Comparison of ENCODE assay signal across 27 mouse cellular contexts in the genomic region with DNA sequence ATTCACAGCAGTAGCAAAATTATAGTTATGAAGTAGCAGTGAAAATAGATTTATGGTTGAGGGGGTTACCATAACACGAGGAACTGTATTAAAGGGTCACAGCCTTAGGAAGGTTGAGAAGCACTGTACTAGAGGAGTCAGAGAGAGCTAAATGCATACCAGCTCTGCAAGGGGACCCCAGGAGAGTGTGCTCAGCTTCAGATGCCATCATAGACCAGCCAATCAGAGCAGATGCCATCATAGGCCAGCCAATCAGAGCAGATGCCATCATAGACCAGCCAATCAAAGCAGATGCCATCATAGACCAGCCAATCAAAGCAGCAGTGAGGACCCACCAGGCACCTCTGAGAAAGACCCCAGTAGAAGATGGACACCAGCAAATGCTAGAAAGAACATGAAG.
DNase-seq lines count a peak whose midpoint lies in the region; ATAC-seq and TF ChIP-seq lines count a peak whose summit lies in the region.
"Had no signal": no experiment of that assay in that cellular context is flagged by ENCODE, and none has a peak within 500 bp of the region (broad histone marks: within the 10 kb centered on the region; RNA-seq: fewer than 3 reads in every experiment).

No protein-coding gene starts in this region.

- WGBS in hindbrain, embryonic 13.5 days, result 84% methylated on average over 1 of the region's 1 CpGs
- WGBS in hindbrain, embryonic 11.5 days, result 93% methylated on average over 1 of the region's 1 CpGs
- WGBS in kidney, postnatal 0 days, result 35% methylated on average over 1 of the region's 1 CpGs
- 81% methylated on average over 1 of the region's 1 CpGs for WGBS in kidney, adult 2 months
- 71% methylated on average over 1 of the region's 1 CpGs for WGBS in neural tube, embryonic 13.5 days

- H3K9ac ChIP-seq in hindbrain, embryonic 13.5 days, result no peak overlapping the region
- no peak overlapping the region for H3K9ac ChIP-seq in hindbrain, embryonic 11.5 days (ENCODE audit: low read depth, low read length)
- no peak overlapping the region for H3K9ac ChIP-seq in kidney, postnatal 0 days (ENCODE audit: low read depth, low read length)
- H3K9ac ChIP-seq in neural tube, embryonic 13.5 days, result no peak overlapping the region
- H3K9ac ChIP-seq: embryonic facial prominence, embryonic 13.5 days; forebrain, embryonic 12.5 days; liver, embryonic 12.5 days; liver, postnatal 0 days had no signal

- no peak overlapping the region for H3K27ac ChIP-seq in hindbrain, embryonic 13.5 days
- no peak overlapping the region for H3K27ac ChIP-seq in hindbrain, embryonic 11.5 days (ENCODE audit: low read depth, low read length)
- H3K27ac ChIP-seq in kidney, postnatal 0 days, result peak overlapping the region; percentile 64
- H3K27ac ChIP-seq in kidney, adult 2 months (ENCODE audit: insufficient read depth, low read depth, low read length), result no peak overlapping the region
- H3K27ac ChIP-seq in neural tube, embryonic 13.5 days (replicated peaks), result no peak overlapping the region
- H3K27ac ChIP-seq: forebrain, embryonic 12.5 days; liver, embryonic 12.5 days had no signal

- no peaks in the 10 kb centered on the region for H3K27me3 ChIP-seq in hindbrain, embryonic 13.5 days
- H3K27me3 ChIP-seq in hindbrain, embryonic 11.5 days (ENCODE audit: control insufficient read depth, insufficient read depth, low read length), result no peaks in the 10 kb centered on the region
- no peaks in the 10 kb centered on the region for H3K27me3 ChIP-seq in kidney, postnatal 0 days (ENCODE audit: insufficient read depth, low read length)
- H3K27me3 ChIP-seq in kidney, adult 2 months (replicated peaks; ENCODE audit: control insufficient read depth, insufficient read depth, low read length), result no peaks in the 10 kb centered on the region
- H3K27me3 ChIP-seq in neural tube, embryonic 13.5 days, result no peaks in the 10 kb centered on the region
- H3K27me3 ChIP-seq: embryonic facial prominence, embryonic 13.5 days; forebrain, embryonic 12.5 days; liver, embryonic 12.5 days had no signal

- no peak for TF ChIP-seq CTCF in kidney, postnatal 0 days (IDR thresholded peaks at IDR 0.05; ENCODE audit: low read depth)
- no peak for TF ChIP-seq CTCF in kidney, adult 2 months (conservative IDR thresholded peaks at IDR 0.05; ENCODE audit: insufficient read depth, insufficient read length, low read depth, low read length)

- DNase-seq in hindbrain, embryonic 11.5 days (ENCODE audit: low spot score), result no peak
- DNase-seq in kidney, postnatal 0 days (ENCODE audit: low spot score), result no peak
- DNase-seq in kidney, adult 2 months, result no peak
- DNase-seq: adrenal gland, postnatal 25 days; B cell, adult 2 months; cerebellum, adult 11-12 months; cerebellum, adult 9-11 months; embryo, embryonic 11 days; gastrocnemius, postnatal 25 days; heart, adult 18-20 months; heart, postnatal 36 days; kidney, adult 11 months; kidney, postnatal 14 days; layer of hippocampus, postnatal 36 days; left cerebral cortex, postnatal 4 days; liver, postnatal 0 days; lung, postnatal 36 days; midbrain, embryonic 14.5 days; retina, postnatal 1 day; right cerebral cortex, postnatal 14 days had no signal

- H3K4me3 ChIP-seq in hindbrain, embryonic 13.5 days, result no peak overlapping the region
- H3K4me3 ChIP-seq in hindbrain, embryonic 11.5 days (ENCODE audit: low read depth, low read length), result no peak overlapping the region
- H3K4me3 ChIP-seq in kidney, postnatal 0 days (replicated peaks; ENCODE audit: low read depth, low read length), result no peak overlapping the region
- H3K4me3 ChIP-seq in kidney, adult 2 months (ENCODE audit: insufficient read depth, low read depth, low read length), result no peak overlapping the region
- H3K4me3 ChIP-seq in neural tube, embryonic 13.5 days, result no peak overlapping the region
- H3K4me3 ChIP-seq: embryonic facial prominence, embryonic 13.5 days; forebrain, embryonic 12.5 days; liver, embryonic 12.5 days had no signal

- no peaks in the 10 kb centered on the region for H3K36me3 ChIP-seq in hindbrain, embryonic 13.5 days
- no peaks in the 10 kb centered on the region for H3K36me3 ChIP-seq in hindbrain, embryonic 11.5 days (ENCODE audit: control insufficient read depth, insufficient read depth, low read length)
- H3K36me3 ChIP-seq in kidney, postnatal 0 days (ENCODE audit: insufficient read depth, low read length), result no peaks in the 10 kb centered on the region
- no peaks in the 10 kb centered on the region for H3K36me3 ChIP-seq in kidney, adult 2 months (ENCODE audit: control insufficient read depth, insufficient read depth, low read length)
- H3K36me3 ChIP-seq in neural tube, embryonic 13.5 days, result no peaks in the 10 kb centered on the region
- H3K36me3 ChIP-seq: embryonic facial prominence, embryonic 13.5 days; forebrain, embryonic 12.5 days; liver, embryonic 12.5 days had no signal

- H3K9me3 ChIP-seq in hindbrain, embryonic 13.5 days, result no peaks in the 10 kb centered on the region
- no peaks in the 10 kb centered on the region for H3K9me3 ChIP-seq in hindbrain, embryonic 11.5 days (ENCODE audit: control insufficient read depth, low read length)
- no peaks in the 10 kb centered on the region for H3K9me3 ChIP-seq in kidney, postnatal 0 days (replicated peaks; ENCODE audit: low read length)
- 0 out of 2 replicates have a peak, but pooled peaks cover 5% of the 10 kb centered on the region for H3K9me3 ChIP-seq in neural tube, embryonic 13.5 days
- H3K9me3 ChIP-seq: embryonic facial prominence, embryonic 13.5 days; forebrain, embryonic 12.5 days; liver, embryonic 12.5 days had no signal

- 0 out of 2 replicates have a peak, but pooled peaks have one; percentile 12 for ATAC-seq in hindbrain, embryonic 13.5 days (ENCODE audit: low FRiP score)
- ATAC-seq in hindbrain, embryonic 11.5 days (ENCODE audit: low FRiP score), result no peak
- ATAC-seq in kidney, postnatal 0 days (replicated peaks; ENCODE audit: low FRiP score, low read depth), result no peak
- peak; percentile 60 for ATAC-seq in neural tube, embryonic 13.5 days (ENCODE audit: low read depth)
- no peak for ATAC-seq in megakaryocyte-erythroid progenitor cell, adult 5-6 weeks (replicated peaks; ENCODE audit: low FRiP score, low TSS enrichment, poor library complexity, severe bottlenecking)
- ATAC-seq: liver, embryonic 12.5 days; liver, postnatal 0 days had no signal

- TF ChIP-seq POLR2A in kidney, adult 2 months (IDR thresholded peaks at IDR 0.05; ENCODE audit: low read depth, low read length), result no peak

- no peak overlapping the region for H3K4me2 ChIP-seq in hindbrain, embryonic 13.5 days
- H3K4me2 ChIP-seq in hindbrain, embryonic 11.5 days (replicated peaks; ENCODE audit: low read depth, low read length), result no peak overlapping the region
- no peak overlapping the region for H3K4me2 ChIP-seq in kidney, postnatal 0 days (ENCODE audit: low read length)
- no peak overlapping the region for H3K4me2 ChIP-seq in neural tube, embryonic 13.5 days
- H3K4me2 ChIP-seq: embryonic facial prominence, embryonic 13.5 days; forebrain, embryonic 12.5 days; heart, embryonic 11.5 days; liver, embryonic 12.5 days had no signal

- H3K4me1 ChIP-seq in hindbrain, embryonic 13.5 days (replicated peaks), result peaks cover 36% of the 10 kb centered on the region
- 0 out of 2 replicates have a peak, but pooled peaks cover 5% of the 10 kb centered on the region for H3K4me1 ChIP-seq in hindbrain, embryonic 11.5 days (replicated peaks; ENCODE audit: control insufficient read depth, insufficient read depth, low read length)
- peaks cover 54% of the 10 kb centered on the region for H3K4me1 ChIP-seq in kidney, postnatal 0 days (replicated peaks; ENCODE audit: insufficient read depth, low read length)
- H3K4me1 ChIP-seq in kidney, adult 2 months (ENCODE audit: control insufficient read depth, insufficient read depth, low read length), result peaks cover 24% of the 10 kb centered on the region
- peaks cover 43% of the 10 kb centered on the region for H3K4me1 ChIP-seq in neural tube, embryonic 13.5 days (replicated peaks)

Comparison
In these comparisons a context has a peak if more than half of its experiments do, and no peak if none do; other contexts are left out.
1. ATAC-seq: peak in hindbrain, embryonic 13.5 days (single experiment) and neural tube, embryonic 13.5 days (single experiment); none in hindbrain, embryonic 11.5 days (single experiment), kidney, postnatal 0 days (single experiment) and megakaryocyte-erythroid progenitor cell, adult 5-6 weeks (single experiment).